Mouse (Mus musculus): ENCODE measurements around the gene Hoxd1.
A peak's percentile ranks its signal among the peaks of the same experiment; 100 is the strongest.

DNA sequence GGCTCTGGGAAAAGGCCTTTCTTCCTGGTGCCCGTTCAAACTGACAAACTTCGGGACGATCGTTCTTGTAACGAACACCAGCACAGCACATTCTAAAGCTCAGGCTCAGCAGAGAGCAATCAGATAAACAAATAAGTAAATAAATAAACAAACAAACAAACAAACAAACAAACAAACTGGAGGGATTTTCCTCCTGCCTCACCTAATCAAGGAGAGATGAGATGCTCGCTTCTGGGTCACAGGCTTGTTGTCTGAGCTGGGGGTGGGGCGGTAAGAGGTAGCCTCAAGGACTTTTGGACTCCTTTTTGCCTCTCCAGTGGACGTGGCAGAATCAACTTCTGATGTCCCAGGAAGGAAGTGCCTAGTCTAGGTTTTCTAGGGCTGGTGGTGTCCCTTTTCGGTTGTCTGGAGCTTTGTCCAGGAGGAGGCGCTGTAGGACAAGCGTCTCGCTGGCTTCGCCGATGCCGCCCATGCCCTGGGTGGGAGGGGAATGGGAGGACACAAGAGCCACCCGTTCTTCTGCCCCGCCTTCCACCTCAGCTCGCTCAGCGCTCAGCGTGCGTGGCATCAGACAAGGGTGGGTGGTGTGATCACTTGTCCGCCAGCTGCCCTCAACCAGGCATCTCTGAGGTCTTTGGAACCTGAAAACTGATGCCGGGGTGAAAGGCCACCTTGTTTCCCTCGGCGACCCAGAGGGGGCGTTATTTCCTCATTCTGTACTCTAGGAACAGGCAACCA is 47.1 kb upstream of the Hoxd1 start:
- peak; percentile 91 for TF ChIP-seq CTCF (IDR thresholded peaks at IDR 0.05; ENCODE audit: low read depth, low read length)
- TF ChIP-seq POLR2A (IDR thresholded peaks at IDR 0.05; ENCODE audit: extremely low read depth, insufficient read depth, low read length) = no peak
